Mouse (Mus musculus) subcutaneous adipose tissue, adult 2 months (tissue): Measurements from ENCODE around the gene Spata18. TPM values are rescaled to one million over a fixed set of nuclear protein-coding genes. Genes with fewer than 3 reads are reported as not detected.

Source experiments
- polyA plus RNA-seq: library from polyadenylated mRNA; depleted of rRNA; stranded (reverse); fragments of >200 nt; gene quantifications from 2 replicates; pipeline ENCODE4 v1.2.3, GENCODE M21; 2012; ENCODE audit warnings: low replicate concordance; rRNA removed

Spata18 gene
- 0.12 TPM in 1 of 2 replicates, not detected in the other for polyA plus RNA-seq

DNA sequence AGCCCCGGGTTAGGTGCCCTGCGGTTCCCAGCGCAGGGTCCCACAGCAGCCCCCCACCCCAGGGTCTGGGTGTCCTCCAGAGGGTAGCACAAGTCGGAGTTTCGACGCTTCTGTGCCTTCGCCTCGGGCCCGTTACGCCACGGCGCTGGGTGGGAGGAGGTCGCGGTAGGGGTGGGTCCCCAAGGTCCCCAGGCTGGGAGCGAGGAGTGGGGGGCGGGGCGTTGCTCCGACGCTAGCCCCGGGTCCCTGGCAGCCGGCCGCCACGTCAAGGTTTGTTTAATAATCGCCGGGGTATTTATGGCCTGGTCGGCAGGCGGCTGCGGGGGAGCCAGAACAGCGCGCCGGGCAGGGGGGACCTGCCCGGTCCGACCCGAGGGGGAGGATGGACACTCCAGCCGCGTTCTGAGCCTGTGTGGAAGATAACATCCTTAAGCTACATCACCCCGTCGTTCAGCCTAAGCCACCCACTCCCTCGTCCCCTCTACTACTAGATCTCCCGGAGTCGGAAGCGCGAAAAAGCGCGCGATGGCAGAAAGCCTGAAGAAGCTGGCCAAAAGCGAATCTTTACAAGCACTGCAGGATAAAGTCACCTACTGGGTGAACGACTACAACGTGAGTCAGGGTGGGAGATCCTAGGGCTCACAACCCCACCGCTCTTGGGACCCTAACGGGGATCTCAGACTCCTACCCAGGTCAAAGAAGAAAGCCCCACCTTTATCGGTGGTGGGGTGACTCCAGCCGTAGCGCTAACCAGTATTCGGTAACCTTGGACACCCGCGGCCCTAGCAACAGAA lies at the start of gene Spata18:
Gene Spata18, plus strand, starts transcription at position 319 of the 794 bp plus-strand sequence.

DNA sequence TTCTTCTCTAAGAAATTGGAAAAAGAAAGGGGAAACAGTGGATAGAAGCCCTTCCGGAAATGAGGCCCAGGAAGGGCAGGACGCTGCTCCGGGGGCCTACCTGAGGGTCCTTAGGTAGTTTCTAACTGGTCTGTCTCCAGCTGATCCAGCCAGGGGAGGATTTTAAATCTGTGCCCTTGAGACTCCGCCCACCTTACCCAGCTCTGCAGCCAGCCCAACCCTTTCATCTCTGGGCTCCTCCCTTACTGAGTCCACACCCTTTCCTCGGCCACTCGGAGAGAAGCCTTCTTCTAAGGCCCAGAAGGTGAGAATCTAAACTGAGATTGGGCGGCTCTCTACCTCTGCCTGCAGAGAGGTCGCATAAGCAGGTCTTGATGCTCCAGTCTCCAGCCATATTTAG lies 18.9 kb upstream of the Spata18 start, which contains the start of gene Lrrc66:
Gene Lrrc66, minus strand, starts transcription at position 236 of the 400 bp plus-strand sequence.

DNA sequence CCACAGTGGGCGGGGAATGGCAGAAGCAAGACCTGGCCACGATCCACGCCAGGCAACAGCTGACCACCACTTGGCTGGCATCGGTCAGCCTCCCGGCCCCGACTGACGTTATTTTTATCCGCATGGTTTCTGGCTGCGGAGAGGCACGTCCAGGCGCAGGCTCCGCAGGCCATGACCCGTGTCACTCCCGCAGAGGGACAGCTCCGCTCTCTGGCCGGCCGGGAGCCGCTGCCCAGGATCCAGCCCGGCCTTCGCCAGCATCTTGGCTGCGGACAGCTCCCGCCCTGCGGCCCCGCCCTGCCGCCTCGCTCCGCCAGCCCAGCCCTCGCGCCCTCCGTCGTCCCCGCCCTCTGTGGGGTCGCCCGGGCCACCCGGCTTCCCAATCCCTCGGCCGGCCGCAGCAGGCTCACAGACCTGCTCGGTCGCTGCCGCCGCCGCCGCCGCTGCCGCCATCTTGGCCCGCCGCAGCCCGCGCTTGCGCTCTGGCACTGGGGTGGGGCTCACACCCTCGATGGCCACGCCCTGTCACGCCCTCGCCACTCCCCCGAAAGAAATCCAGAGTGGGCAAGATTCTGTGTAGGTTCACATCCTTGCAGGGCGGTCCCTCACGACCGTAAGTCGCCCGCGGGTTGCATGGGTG lies 3.8 kb upstream of the Spata18 start, which contains the start of gene Sgcb:
Gene Sgcb, minus strand, starts transcription at position 530 of the 640 bp plus-strand sequence.

Other genes starting within 250 kb of the Spata18 start
- gene Cwh43, start 245.3 kb upstream of the Spata18 start, polyA plus RNA-seq = 0.04 and 0.42 TPM in 2 replicates
- 8.8 and 9.4 TPM in 2 replicates for gene Dcun1d4, start 170.4 kb upstream of the Spata18 start, polyA plus RNA-seq
- gene Lrrc66, start 18.9 kb upstream of the Spata18 start, polyA plus RNA-seq = 0.07 and 0.09 TPM in 2 replicates
- gene Sgcb, start 3.6 kb upstream of the Spata18 start, polyA plus RNA-seq = 16.3 and 20.0 TPM in 2 replicates